Mouse (Mus musculus) right cerebral cortex, postnatal 14 days (tissue): Measurements from ENCODE around the gene Pnpla6.

Experiments
- DNase-seq: peaks from one replicate; pipeline ENCODE4 v3.0.0; 2022

Gene Pnpla6

GRCm38 (mm10) chr8:3515260-3515671 lies at the start of gene Pnpla6:
Gene Pnpla6 (plus strand): TSS chr8:3515384.
- peak; percentile 89 for DNase-seq

- DNase-seq, result peak; percentile 90
Measured at GRCm38 (mm10) chr8:3467006-3467885, 47.9 kb upstream of the Pnpla6 start, which contains the start of gene Pex11g. Gene Pex11g (minus strand): TSS chr8:3467680.

- no peak for DNase-seq
Measured at GRCm38 (mm10) chr8:3467886-3468545, 47.2 kb upstream of the Pnpla6 start.

GRCm38 (mm10) chr8:3468838-3469237 lies 46.3 kb upstream of the Pnpla6 start:
- DNase-seq, result no peak

- DNase-seq, result no peak
Measured at GRCm38 (mm10) chr8:3470562-3470961, 44.6 kb upstream of the Pnpla6 start, which contains the start of gene Tex45. Gene Tex45 (plus strand): TSS chr8:3470862.

- DNase-seq, result no peak
Measured at GRCm38 (mm10) chr8:3475715-3476429, 39.3 kb upstream of the Pnpla6 start.

GRCm38 (mm10) chr8:3480221-3480785 lies 34.9 kb upstream of the Pnpla6 start:
- no peak for DNase-seq

GRCm38 (mm10) chr8:3481605-3482004 lies 33.6 kb upstream of the Pnpla6 start:
- no peak for DNase-seq

- no peak for DNase-seq
Measured at GRCm38 (mm10) chr8:3482240-3482740, 32.9 kb upstream of the Pnpla6 start.

GRCm38 (mm10) chr8:3483546-3483945 lies 31.6 kb upstream of the Pnpla6 start:
- DNase-seq, result no peak

GRCm38 (mm10) chr8:3485192-3485591 lies 30.0 kb upstream of the Pnpla6 start:
- no peak for DNase-seq

GRCm38 (mm10) chr8:3492901-3493844 lies 22.0 kb upstream of the Pnpla6 start, which contains the start of gene Zfp358:
Gene Zfp358 (plus strand): TSS chr8:3493138.
- peak; percentile 81 for DNase-seq

GRCm38 (mm10) chr8:3493845-3494208 lies 21.4 kb upstream of the Pnpla6 start:
- no peak for DNase-seq

- peak; percentile 16 for DNase-seq
Measured at GRCm38 (mm10) chr8:3495578-3496427, 19.4 kb upstream of the Pnpla6 start.

- DNase-seq, result no peak
Measured at GRCm38 (mm10) chr8:3496428-3496748, 18.8 kb upstream of the Pnpla6 start.

GRCm38 (mm10) chr8:3498583-3498982 lies 16.6 kb upstream of the Pnpla6 start:
- no peak for DNase-seq

GRCm38 (mm10) chr8:3499751-3500150 lies 15.4 kb upstream of the Pnpla6 start:
- no peak for DNase-seq

- DNase-seq, result peak; percentile 97
Measured at GRCm38 (mm10) chr8:3500235-3501090, 14.7 kb upstream of the Pnpla6 start, which contains the start of gene Mcoln1. Gene Mcoln1 (plus strand): TSS chr8:3500457.

GRCm38 (mm10) chr8:3502217-3502616 lies 13.0 kb upstream of the Pnpla6 start:
- no peak for DNase-seq
